Mouse (Mus musculus) right cerebral cortex, postnatal 10 days (tissue): ENCODE results near the gene Plppr1.

ENCODE experiments used
- DNase-seq, 2 experiments: peaks; one replicate each; pipeline ENCODE4 v3.0.0; 2021; ENCODE audit warnings: low spot score in 2 of 2

Plppr1 gene

DNA sequence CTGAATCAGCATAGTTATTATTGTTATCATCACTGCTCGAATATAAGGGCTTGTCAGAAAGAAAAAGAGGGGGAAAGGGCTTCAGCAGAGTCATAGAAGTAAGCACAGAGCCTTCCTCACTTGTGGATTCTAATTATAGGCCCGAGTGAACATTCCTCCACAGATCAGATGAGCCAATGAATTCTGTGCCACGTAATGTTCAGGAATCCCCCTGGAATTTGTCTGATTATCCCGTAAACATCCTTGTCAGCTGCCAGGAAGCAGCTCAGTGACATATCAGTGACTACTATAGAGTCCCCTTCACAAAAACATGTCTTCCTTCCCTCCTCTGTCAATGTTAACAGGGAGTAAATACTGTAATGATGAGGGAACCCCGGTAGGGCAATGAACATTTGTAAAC, 50.9 kb downstream of the Plppr1 start:
- no peak for DNase-seq

DNA sequence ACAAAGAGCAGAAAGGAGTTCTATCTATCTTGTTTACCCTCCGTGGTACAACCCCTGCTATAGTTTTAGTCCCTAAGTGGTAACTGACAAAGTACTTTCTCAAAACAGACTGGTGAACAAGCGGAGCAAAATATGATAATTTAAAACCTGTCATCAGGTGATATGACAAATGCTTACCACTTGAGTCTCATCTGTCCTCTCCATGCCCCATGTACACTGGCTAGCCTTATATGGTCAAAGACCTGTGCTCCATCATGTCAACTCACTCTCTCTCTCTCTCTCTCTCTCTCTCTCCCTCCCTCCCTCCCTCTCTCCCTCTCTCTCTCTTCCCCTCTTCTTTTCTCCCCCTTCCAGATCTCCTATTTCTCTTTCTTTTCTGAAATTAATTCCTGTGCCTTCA, 59.8 kb downstream of the Plppr1 start:
- DNase-seq = no peak

DNA sequence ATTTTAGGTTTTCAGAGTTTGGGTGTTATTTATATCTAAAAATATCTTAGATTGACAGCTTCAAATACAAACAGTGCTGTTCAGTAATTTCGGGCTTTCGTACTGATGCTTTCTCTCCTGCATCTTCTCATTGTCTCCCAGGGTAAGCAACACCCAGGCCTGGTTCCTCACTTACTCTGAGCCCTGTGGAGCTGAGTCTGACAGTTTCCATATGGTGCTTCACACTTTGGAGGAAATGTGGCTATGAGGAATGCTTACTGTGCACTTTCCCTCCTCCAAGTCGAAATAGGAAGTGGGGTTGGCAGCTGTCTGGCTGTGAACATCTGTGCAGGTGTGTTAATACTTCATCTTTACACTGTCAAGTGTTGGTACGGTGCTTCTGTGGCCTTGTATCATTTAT, 85.7 kb downstream of the Plppr1 start:
- DNase-seq = no peak

- DNase-seq = no peak
Measured at GRCm38 (mm10) chr4:49148775-49149174, 89.7 kb downstream of the Plppr1 start.

DNA sequence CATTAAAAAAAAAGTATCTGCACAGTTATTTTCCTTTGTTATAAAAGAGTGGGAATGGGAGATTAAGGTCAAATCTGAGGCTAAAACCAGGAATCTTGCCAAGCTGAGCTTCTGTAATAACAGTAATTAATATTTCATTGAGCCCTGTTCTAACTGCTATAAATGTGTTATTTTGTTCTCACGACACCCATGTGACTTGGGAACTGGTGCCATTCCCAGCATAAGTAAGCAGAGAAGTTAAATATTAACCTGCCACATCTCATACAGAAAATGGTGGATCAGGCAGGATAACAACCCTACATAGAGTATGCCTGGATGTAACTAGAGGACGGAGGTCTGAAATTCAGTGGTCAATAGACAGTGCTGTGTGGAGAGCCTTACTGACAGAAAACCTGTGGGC, 90.2 kb downstream of the Plppr1 start:
- no peak for DNase-seq

- peak; percentile 47 to 66 for DNase-seq
Measured at GRCm38 (mm10) chr4:49153849-49154248, 94.8 kb downstream of the Plppr1 start.

GRCm38 (mm10) chr4:49156781-49157180, 97.7 kb downstream of the Plppr1 start:
- DNase-seq = no peak

GRCm38 (mm10) chr4:49163285-49163684, 104.2 kb downstream of the Plppr1 start:
- no peak for DNase-seq

GRCm38 (mm10) chr4:49166391-49166790, 107.3 kb downstream of the Plppr1 start:
- no peak for DNase-seq

- DNase-seq = no peak
Measured at GRCm38 (mm10) chr4:49167030-49167429, 108.0 kb downstream of the Plppr1 start.

DNA sequence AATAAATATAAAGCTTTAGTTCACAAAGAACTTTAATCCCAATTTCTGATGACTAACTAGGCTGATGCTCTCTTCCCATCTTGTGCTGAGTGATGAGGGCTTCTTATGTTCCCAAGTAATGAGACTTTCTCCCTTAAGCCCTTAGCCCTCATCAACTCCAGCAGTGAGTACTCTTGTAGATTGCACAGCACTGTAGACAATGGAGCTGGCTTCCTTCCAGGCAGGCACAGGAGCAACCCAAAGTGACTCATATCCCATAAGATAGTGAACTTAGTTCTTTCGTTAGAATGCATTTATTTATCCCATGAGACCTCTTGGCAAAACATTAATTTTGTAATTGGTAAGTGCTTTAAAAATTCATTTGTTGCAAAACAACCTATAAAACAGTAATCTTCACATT, 110.4 kb downstream of the Plppr1 start:
- DNase-seq = no peak

GRCm38 (mm10) chr4:49178101-49178500, 119.0 kb downstream of the Plppr1 start:
- no peak for DNase-seq

- DNase-seq = peak; percentile 35 to 42
Measured at GRCm38 (mm10) chr4:49178891-49179290, 119.8 kb downstream of the Plppr1 start.

DNA sequence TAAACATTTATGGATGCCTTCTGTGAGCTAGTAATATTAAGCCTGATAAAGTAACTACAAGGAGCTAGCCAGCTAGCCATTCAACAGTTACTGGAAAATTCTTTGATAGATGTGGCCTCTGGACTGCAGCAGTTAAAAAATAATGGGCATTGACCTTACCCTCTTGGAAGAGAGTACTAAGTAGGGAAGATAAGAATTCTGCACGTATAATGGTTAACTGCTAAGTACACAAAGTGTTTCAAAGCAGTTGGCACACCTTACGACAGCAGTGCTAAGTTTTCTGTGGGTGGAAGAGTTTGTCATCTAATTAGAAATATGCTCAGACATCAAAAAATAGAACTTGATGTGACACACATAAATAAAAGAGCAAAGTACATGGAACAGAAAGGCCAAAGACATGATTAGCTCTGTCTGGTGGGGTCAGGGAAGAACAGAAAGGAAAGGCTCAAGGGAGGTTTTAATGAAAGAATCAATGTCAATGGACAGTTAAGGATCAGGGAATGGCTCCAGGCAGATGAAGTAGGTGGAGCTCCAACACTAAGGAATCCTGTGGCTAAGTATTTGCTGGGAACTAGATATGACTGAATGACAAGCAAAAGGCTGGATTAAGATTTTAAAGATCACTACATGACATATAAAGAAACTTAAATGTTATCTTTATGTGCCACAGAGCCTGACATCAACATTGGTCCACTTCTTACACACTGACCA, 120.6 kb downstream of the Plppr1 start:
- DNase-seq = no peak

DNA sequence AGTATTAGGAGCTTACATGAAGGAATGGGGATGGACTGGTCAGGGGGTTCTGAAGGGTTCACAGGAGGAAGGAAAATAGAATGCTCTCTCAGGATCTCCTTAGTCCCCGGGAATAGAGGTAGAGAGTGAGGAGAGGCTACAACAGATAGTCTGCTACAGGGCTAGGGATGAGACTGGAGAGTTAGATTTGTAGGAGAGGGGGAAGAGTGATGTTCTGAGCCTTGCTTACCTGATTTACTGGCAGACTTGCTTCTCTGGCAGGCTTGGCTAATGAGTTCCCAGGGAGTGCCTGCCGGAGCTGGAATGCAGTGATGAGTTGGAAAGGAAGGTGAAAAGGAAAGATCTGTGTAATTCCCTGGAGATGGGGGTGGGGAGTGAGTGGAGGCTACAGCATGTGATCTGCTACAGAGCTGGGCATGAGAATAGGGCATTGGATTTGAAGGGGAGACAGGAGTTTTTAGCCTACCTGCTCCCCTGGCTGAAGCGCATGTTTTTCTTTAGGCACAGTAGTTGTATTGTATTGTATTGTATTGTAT, 131.0 kb downstream of the Plppr1 start:
- DNase-seq = no peak

DNA sequence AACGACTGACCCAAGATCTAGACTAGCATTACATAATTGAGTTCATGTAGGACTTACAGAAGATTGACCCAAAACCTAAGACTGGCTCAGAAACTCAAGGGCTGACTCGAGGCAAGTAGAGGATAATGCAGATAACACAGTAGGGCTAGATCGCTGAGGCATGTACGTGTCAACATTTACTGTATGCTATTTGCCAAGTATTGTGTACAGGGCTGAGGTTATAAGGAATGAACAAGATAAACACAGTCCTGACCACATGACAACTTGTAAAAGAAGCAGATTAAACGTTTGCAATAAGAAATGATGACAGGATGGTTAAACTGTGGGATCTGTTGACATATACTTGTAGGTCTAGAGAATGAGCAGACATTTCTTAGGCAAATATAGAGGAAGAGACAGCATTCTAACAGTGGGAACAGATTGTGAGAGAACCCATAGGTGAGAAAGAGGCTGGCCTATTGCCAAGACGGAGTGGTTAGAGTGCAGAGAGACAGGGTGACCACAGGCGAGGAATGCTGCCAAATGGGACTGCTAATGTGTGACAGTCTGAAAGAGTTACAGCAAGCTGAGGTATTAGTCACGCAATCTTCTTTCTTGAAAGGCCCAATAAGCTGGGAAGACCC, 138.2 kb downstream of the Plppr1 start:
- peak; percentile 28 to 43 for DNase-seq

- no peak for DNase-seq
Measured at GRCm38 (mm10) chr4:49210457-49210856, 151.4 kb downstream of the Plppr1 start.

DNA sequence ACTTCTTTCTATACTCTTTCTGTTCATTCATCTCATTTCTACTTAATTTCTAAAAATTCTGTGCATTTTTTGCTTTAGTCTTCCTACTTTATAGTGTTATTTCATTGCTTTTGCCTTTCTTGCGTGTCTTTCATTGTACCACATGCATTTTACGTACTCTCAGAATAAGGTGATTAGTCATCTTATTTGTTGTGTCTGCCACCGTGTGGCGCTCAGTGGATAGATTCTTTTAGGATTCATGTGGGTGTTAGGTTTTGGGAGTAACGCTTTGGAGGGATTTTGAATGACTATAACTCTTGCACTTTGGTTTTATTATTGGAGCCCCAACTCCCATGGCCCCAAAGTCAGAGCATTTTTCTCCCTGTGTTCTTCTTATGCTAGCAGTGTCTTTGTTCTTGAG, 152.5 kb downstream of the Plppr1 start:
- DNase-seq = peak in 1 of 2 experiments; percentile 31

DNA sequence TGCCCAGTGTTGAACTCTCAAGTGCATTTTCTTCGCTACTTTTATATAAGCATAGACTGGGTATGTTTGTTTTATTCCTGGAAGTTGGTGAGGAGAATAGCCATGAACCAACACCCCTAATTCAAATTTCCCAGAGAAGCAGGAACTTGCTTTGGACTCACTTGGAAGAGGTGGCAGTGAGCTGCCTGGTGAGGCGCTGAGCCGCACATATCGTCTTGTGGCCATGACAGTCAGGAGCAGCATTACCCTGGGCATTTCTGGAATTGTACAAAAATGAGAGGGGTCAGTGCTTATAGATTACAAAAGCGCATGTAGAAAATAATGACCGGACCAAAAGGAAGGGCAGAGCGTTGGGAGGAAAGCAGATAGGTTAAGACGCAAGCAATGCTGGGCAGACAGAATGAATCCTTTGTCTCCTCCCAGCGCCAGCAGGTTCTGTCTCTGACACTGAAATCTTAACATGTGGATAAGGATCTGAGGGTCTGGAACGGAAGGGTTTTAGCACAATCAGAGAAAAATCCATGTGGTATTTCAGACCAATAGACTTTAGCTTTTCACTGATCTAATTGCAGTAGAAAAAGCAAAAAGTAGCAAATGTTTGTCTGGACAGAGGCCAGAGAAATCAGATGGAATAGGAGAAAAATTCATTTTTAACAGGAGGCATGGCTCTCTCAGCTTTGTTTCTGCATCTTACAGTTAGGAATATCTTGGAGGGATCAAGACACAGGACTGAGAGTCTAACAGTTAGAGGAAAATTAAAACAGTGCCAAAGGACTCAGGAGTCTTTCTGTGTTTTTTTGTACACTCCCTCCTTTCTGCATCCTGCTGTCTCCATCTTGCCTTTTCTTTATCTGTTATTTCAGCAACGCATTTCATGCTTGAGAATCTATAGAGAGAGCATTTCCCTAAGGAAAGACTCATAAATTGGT, 153.8 kb downstream of the Plppr1 start:
- DNase-seq = peak in 1 of 2 experiments; percentile 31

DNA sequence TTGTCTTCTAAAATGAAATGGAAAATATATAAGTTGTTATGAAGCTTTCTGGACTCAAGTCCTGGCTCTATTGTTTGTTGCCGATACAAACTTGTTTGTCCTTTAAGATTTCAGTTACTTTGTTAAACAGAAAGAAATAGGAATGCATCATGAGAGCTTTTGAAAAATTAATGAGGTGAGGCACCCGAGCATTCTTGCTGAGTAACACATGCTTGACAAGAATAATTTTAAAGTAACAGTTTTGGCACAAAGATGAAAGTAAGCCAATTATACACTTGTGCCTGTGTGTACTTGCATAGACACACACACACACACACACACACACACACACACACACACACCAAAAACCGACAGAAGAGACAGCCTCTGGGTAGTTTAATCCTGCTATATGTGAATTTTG, 155.3 kb downstream of the Plppr1 start:
- DNase-seq = no peak

- DNase-seq = no peak
Measured at GRCm38 (mm10) chr4:49223501-49223900, 164.4 kb downstream of the Plppr1 start.

DNA sequence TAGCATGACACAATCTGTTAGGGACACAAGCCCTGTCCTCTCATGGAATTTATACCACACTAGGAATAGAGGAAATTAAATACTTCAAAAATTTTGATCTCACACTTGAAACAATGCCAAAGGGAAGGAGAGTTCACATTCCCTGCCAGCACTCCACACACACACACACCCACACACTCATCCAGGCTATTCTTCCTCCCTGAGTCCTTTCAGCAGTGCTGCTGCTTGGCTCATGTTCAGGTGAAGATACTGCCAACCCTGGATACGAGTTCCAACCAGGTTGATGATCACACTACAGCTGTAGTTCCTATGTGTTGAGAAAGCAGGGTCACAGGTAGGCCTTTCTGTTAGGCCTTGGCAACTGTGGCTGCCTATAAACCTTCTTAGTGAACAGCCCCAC, 165.9 kb downstream of the Plppr1 start:
- DNase-seq = no peak
